Mouse (Mus musculus) erythroblast, adult 5-6 weeks (primary cell): ENCODE measurements around the gene Kl. TPM values are rescaled to one million over a fixed set of nuclear protein-coding genes. Genes with fewer than 3 reads are reported as not detected.

Experiments used
- ATAC-seq: replicated peaks from 2 replicates; pipeline ENCODE4 v1.8.0; 2016; ENCODE audit warnings: moderate number of reproducible peaks, mild to moderate bottlenecking, moderate TSS enrichment, inconsistent platforms; ENCODE audit not compliant: poor library complexity, low FRiP score, severe bottlenecking
- total RNA-seq, 2 experiments: library from RNA; stranded (forward) in 1 of 2; stranded (reverse) in 1 of 2; fragments of 150-400 nt in 1 of 2; fragments of 200-764, 138-1000 nt in 1 of 2; gene quantifications; 2 replicates each; pipeline versions ENCODE4 v1.2.3 to v1.2.4; 2015 to 2017; ENCODE audit warnings: low replicate concordance in 2 of 2

Kl gene
- total RNA-seq, 2 experiments from 2014 or later, result not detected

DNA sequence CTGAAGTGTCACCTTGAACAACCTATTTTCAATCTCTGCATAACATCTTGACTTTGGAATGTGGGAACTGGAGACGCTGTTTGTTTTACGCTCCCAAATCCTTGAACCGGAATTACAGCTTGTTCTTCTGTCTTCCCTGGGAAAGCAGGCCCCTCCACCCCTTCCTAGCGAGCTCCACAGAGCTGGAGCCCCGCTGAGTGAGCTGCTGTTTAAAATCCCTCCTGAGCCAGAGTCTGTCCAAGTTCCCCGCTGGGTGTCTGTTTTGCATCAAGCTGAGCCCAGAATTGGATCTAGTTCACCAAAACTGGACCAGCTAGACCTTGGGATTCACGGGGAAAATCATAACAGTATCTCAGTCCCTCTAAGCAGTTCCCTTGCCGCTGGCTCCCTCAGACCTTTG lies 71.1 kb downstream of the Kl start:
- ATAC-seq, result no peak

- ATAC-seq, result no peak
Measured at GRCm38 (mm10) chr5:151024483-151024882, 72.1 kb downstream of the Kl start.

GRCm38 (mm10) chr5:151026069-151026468 lies 73.7 kb downstream of the Kl start:
- ATAC-seq, result no peak

DNA sequence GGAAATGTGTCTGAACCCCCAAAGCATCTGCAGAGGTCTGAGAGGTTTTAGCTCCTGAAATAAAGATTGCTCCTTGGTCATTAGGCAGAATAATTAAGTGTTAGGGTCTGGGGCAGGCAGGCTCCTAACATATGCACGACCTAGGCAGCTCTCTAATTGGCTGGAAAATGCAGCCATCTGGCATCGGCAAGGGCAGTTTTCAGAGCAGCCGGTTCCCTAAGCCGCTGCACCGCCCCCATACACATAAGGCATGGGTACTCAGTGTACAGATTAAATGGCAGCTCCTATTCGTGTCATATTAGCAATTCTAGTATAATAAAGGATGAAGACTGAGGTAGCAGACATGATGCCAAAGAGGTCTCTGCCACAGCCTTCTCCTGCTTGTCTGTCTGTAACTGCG lies 74.8 kb downstream of the Kl start:
- no peak for ATAC-seq

GRCm38 (mm10) chr5:151028906-151029305 lies 76.5 kb downstream of the Kl start:
- ATAC-seq, result no peak

GRCm38 (mm10) chr5:151034715-151035512 lies 82.5 kb downstream of the Kl start:
- ATAC-seq, result no peak

DNA sequence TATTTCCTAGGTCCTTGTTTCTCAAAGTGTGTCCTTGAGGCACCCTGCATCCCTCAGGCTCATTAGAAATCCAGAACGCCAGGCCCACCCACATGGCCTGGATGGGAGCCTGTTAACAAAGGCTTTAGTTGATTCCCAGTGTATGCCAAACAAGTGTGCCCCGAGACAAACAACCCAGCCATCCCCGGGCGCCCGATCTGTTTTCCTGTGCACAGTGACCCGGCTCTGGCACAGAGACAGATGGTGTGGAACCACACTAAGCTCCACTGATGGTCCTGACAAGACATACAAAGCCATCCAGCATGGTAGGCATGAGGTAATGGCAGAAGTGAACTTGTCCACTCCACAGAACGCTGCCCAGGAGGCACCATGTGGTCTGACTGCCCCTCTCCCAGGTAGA lies 85.5 kb downstream of the Kl start:
- no peak for ATAC-seq

DNA sequence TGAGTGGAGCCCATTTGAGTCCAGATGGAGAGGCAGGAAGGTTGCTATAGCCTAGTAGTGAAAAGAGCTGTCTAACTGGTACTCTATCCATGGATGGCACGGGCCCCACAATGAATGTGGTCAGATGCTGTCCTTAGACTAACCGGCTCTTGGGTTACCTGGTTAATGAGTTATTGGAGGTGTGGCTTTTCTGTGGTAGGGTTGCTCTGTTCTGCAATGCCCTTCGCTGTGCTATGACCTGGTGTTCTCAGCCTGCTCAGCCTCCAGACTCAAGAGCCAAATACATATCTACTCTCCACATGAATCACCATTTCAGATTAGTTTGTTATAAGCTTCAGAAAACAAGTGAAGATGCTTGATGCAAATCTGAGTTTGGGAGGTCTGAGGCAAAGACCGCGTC lies 90.5 kb downstream of the Kl start:
- no peak for ATAC-seq
